Mouse (Mus musculus) midbrain, embryonic 15.5 days (tissue): Measurements from ENCODE around the gene Rela. TPM values are rescaled to one million over a fixed set of nuclear protein-coding genes. Genes with fewer than 3 reads are reported as not detected.
A peak's percentile ranks its signal among the peaks of the same experiment; 100 is the strongest.

ENCODE experiments used
- ATAC-seq: fragments of 200-750 bp; cut with Nextera tagmentation; replicated peaks from 2 replicates; pipeline ENCODE4 v1.8.0; 2017; ENCODE audit warnings: moderate TSS enrichment
- H3K27ac ChIP-seq: fragments of 300-500 bp; sonication (generic); 2 replicates; pipeline ENCODE4 v1.5.1; 2015; ENCODE audit warnings: mild to moderate bottlenecking, inconsistent platforms
- H3K27me3 ChIP-seq: fragments of 300-500 bp; sonication (generic); replicated peaks from 2 replicates; pipeline ENCODE4 v1.6.1; 2015; ENCODE audit warnings: inconsistent platforms
- H3K36me3 ChIP-seq: fragments of 300-500 bp; sonication (generic); replicated peaks from 2 replicates; pipeline ENCODE4 v1.6.1; 2015; ENCODE audit warnings: inconsistent platforms
- H3K4me1 ChIP-seq: fragments of 300-500 bp; sonication (generic); 2 replicates; pipeline ENCODE4 v1.6.1; 2015; ENCODE audit warnings: inconsistent platforms
- H3K4me2 ChIP-seq: fragments of 300-500 bp; sonication (generic); 2 replicates; pipeline ENCODE4 v1.6.1; 2015; ENCODE audit warnings: inconsistent platforms, mild to moderate bottlenecking, moderate library complexity
- H3K4me3 ChIP-seq: fragments of 300-500 bp; sonication (generic); 2 replicates; pipeline ENCODE4 v1.5.1; 2015; ENCODE audit warnings: mild to moderate bottlenecking, inconsistent platforms
- H3K9ac ChIP-seq: fragments of 300-500 bp; sonication (generic); 2 replicates; pipeline ENCODE4 v1.6.1; 2015; ENCODE audit warnings: mild to moderate bottlenecking, inconsistent platforms
- H3K9me3 ChIP-seq: fragments of 300-500 bp; sonication (generic); 2 replicates; pipeline ENCODE4 v1.6.1; 2016; ENCODE audit warnings: inconsistent platforms
- WGBS: fragments of 180-500 bp; shearing (Covaris S2); methylation state at CpG from one replicate; pipeline ENCODE4 v1.1.7; 2015; ENCODE audit warnings: mixed read lengths; 5-methylcytosine and 5-hydroxymethylcytosine counted together
- polyA plus RNA-seq: library from polyadenylated mRNA; unstranded; fragments of >200 nt; fragmentation: Nextera tagmentation; extraction: Ambion mirVana; gene quantifications from 2 replicates; pipeline ENCODE4 v1.2.1, GENCODE M21; 2015

Rela gene
- polyA plus RNA-seq, 1 experiment from 2014 or later, result 36.9 TPM

DNA sequence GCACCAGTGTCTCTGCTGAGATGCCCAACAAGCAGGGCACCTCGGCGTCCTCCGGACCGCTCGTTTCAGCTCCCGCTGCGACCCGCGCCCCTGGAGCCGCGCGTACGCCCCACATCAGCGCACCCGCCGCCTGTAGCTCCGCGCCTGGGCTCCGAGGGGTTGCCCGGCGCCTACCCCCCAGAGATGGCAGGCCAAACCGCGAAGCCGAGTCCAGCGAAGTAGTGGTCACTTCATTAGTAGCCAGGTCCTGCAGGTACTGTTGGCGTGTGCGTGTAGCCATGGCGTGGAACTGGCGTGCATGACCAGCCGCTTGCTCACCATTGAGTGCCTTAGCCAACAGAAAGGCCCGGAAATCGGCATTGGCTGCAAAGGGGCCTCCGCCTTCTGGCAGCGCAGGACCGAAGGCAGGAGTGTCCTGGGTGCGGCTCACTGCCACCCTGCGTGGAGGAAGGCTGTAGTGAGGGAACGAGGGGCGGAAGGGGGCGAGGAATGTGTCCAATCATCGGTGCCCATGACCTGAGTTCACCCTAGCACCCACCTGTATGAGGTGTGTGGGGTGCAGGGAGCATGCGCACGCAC is 17.5 kb downstream of the Rela start:
- WGBS, result 12% methylated on average over 43 of the region's 43 CpGs
- peak; percentile 42 for ATAC-seq
- no peaks in the 10 kb centered on the region for H3K9me3 ChIP-seq
- no peak overlapping the region for H3K27ac ChIP-seq
- H3K4me2 ChIP-seq, result peak overlapping the region; percentile 52
- H3K4me1 ChIP-seq, result peaks cover 16% of the 10 kb centered on the region
- peaks cover 28% of the 10 kb centered on the region for H3K27me3 ChIP-seq
- no peaks in the 10 kb centered on the region for H3K36me3 ChIP-seq
- peak overlapping the region; percentile 33 for H3K4me3 ChIP-seq
- peak overlapping the region; percentile 39; the same call in 1 of the 2 replicates for H3K9ac ChIP-seq

GRCm38 (mm10) chr19:5660942-5661751 is 23.9 kb downstream of the Rela start:
- H3K27ac ChIP-seq, result no peak overlapping the region
- WGBS, result 83% methylated on average over 15 of the region's 16 CpGs
- H3K36me3 ChIP-seq, result peaks cover 17% of the 10 kb centered on the region
- no peak overlapping the region for H3K4me3 ChIP-seq
- ATAC-seq, result no peak
- peaks cover 14% of the 10 kb centered on the region for H3K4me1 ChIP-seq
- no peak overlapping the region for H3K4me2 ChIP-seq
- H3K27me3 ChIP-seq, result peaks cover 4% of the 10 kb centered on the region; the same call in 1 of the 2 replicates
- no peak overlapping the region for H3K9ac ChIP-seq
- no peaks in the 10 kb centered on the region for H3K9me3 ChIP-seq

- Histone ChIP-seq H3K9ac (no peak overlapping the region), H3K27ac (no peak overlapping the region), H3K4me1 (peaks cover 14% of the 10 kb centered on the region), H3K36me3 (peaks cover 25% of the 10 kb centered on the region), H3K4me3 (no peak overlapping the region), H3K27me3 (no peaks in the 10 kb centered on the region), H3K4me2 (peak overlapping the region; percentile 49), H3K9me3 (no peaks in the 10 kb centered on the region)
- WGBS, result 79% methylated on average over 8 of the region's 8 CpGs
- no peak for ATAC-seq
Observed at GRCm38 (mm10) chr19:5662310-5662709, 25.0 kb downstream of the Rela start.

- 2% methylated on average over 32 of the region's 32 CpGs for WGBS
- H3K4me3 ChIP-seq, result peak within 1 kb of the TSS; percentile 36
- H3K27me3 ChIP-seq, result no peaks in the 10 kb centered on the region
- peaks cover 14% of the 10 kb centered on the region for H3K4me1 ChIP-seq
- no peaks in the 10 kb centered on the region for H3K9me3 ChIP-seq
- peak within 1 kb of the TSS; percentile 33; the same call in 1 of the 2 replicates for H3K9ac ChIP-seq
- ATAC-seq, result peak; percentile 82
- H3K36me3 ChIP-seq, result peaks cover 27% of the 10 kb centered on the region
- peak within 1 kb of the TSS; percentile 49 for H3K4me2 ChIP-seq
- peak within 1 kb of the TSS; percentile 57 for H3K27ac ChIP-seq
Observed at GRCm38 (mm10) chr19:5662981-5663913, 26.0 kb downstream of the Rela start, which contains the start of gene Sipa1. Gene Sipa1, minus strand, starts transcription at chr19:5663707.

DNA sequence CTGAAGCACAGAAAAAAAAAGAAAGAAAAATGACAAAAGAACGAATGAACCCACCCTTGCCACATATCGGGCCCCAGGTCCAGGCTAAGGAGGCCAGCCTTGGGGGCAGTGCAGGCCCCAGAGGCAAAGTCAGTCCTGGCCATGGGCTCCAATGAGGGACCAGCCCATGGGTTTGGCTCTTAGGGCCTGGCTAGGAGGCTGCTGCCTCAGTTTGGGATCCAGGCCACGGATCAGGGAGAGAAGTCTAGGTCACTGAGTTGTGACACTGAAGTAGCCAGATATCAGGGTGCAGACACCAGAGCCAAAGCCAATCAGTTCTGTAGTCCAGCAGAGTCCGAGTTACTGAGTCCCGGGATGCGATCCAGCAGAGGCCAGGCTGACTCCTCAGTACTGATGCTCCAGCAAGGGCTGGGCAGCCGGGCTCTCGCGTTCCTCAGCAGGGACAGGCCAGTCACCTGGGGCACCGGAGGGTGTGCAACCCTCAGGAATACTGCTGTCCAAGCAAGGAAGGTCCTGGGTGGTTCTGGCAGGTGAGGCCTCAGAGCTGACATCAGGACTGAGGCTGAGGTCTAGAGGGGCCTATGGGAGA is 27.5 kb downstream of the Rela start:
- ATAC-seq, result no peak
- WGBS, result 94% methylated on average over 10 of the region's 10 CpGs

GRCm38 (mm10) chr19:5665465-5665864 is 28.2 kb downstream of the Rela start:
- no peak for ATAC-seq
- WGBS, result 93% methylated on average over 15 of the region's 15 CpGs
- Histone ChIP-seq H3K9ac (no peak overlapping the region), H3K4me3 (no peak overlapping the region), H3K4me2 (no peak overlapping the region), H3K27me3 (no peaks in the 10 kb centered on the region), H3K4me1 (peaks cover 14% of the 10 kb centered on the region), H3K36me3 (peaks cover 30% of the 10 kb centered on the region), H3K9me3 (no peaks in the 10 kb centered on the region), H3K27ac (no peak overlapping the region)

More for the DNA sequence above, 27.5 kb downstream of the Rela start:
- Histone ChIP-seq H3K4me3 (no peak overlapping the region), H3K9ac (no peak overlapping the region), H3K4me2 (no peak overlapping the region), H3K27me3 (no peaks in the 10 kb centered on the region), H3K36me3 (peaks cover 27% of the 10 kb centered on the region), H3K4me1 (peaks cover 14% of the 10 kb centered on the region), H3K9me3 (no peaks in the 10 kb centered on the region), H3K27ac (no peak overlapping the region)

DNA sequence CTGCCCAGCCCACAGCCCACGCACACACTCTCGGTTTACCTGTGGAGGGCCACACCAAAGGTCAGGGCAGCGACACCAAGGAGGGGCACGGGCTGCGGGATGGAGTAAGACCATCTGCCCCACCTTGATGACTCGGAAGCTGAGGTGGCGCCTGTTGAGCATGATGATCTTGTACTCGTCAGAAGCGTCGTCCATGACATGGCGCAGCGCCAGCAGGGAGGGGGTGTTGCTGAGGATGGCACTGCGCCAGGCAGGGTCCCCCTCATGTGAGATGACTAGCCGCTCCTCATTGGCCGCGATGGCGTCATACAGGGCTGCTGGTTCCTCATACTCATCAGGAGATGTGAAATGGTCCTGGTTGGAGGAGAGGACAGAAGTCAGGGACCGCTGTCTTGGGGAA is 29.1 kb downstream of the Rela start:
- H3K36me3 ChIP-seq, result peaks cover 35% of the 10 kb centered on the region
- no peak overlapping the region for H3K4me3 ChIP-seq
- no peak overlapping the region for H3K27ac ChIP-seq
- no peak overlapping the region for H3K9ac ChIP-seq
- H3K27me3 ChIP-seq, result no peaks in the 10 kb centered on the region
- no peak overlapping the region for H3K4me2 ChIP-seq
- WGBS, result 95% methylated on average over 18 of the region's 18 CpGs
- H3K4me1 ChIP-seq, result peaks cover 14% of the 10 kb centered on the region
- no peaks in the 10 kb centered on the region for H3K9me3 ChIP-seq
- ATAC-seq, result no peak

GRCm38 (mm10) chr19:5668372-5668771 is 31.1 kb downstream of the Rela start:
- H3K9ac ChIP-seq, result no peak overlapping the region
- ATAC-seq, result no peak
- 90% methylated on average over 4 of the region's 4 CpGs for WGBS
- H3K27ac ChIP-seq, result no peak overlapping the region
- H3K9me3 ChIP-seq, result no peaks in the 10 kb centered on the region
- H3K4me1 ChIP-seq, result peaks cover 8% of the 10 kb centered on the region
- H3K4me3 ChIP-seq, result no peak overlapping the region
- no peak overlapping the region for H3K4me2 ChIP-seq
- peaks cover 54% of the 10 kb centered on the region for H3K36me3 ChIP-seq
- no peaks in the 10 kb centered on the region for H3K27me3 ChIP-seq

GRCm38 (mm10) chr19:5680432-5680831 is 43.1 kb downstream of the Rela start:
- no peak overlapping the region for H3K9ac ChIP-seq
- no peak overlapping the region for H3K27ac ChIP-seq
- H3K4me3 ChIP-seq, result no peak overlapping the region
- no peak for ATAC-seq
- 91% methylated on average over 4 of the region's 4 CpGs for WGBS
- peaks cover 88% of the 10 kb centered on the region for H3K36me3 ChIP-seq
- no peaks in the 10 kb centered on the region for H3K27me3 ChIP-seq
- no peaks in the 10 kb centered on the region for H3K4me1 ChIP-seq
- H3K9me3 ChIP-seq, result no peaks in the 10 kb centered on the region
- H3K4me2 ChIP-seq, result no peak overlapping the region

DNA sequence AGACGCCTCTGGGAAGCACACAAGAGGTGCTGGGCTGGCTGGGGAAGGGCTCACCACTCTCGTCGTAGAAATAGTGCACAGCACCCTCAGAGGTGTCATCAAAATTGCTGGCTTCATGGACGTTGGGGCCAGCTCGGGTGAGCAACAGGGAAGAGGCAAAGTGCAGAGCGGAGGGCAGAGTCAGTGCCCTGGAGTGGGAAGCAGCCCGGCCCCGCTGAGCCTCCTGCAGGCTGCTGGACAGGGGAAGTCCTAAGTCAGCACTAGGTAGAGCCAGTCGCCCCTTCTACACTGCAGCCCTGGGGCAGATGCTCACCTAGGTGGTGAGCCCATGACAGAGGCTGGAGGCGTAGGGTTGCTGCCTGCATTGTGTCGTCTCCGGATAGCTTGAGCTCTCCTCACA is 47.0 kb downstream of the Rela start:
- peaks cover 69% of the 10 kb centered on the region for H3K36me3 ChIP-seq
- no peak overlapping the region for H3K4me2 ChIP-seq
- WGBS, result 96% methylated on average over 12 of the region's 12 CpGs

DNA sequence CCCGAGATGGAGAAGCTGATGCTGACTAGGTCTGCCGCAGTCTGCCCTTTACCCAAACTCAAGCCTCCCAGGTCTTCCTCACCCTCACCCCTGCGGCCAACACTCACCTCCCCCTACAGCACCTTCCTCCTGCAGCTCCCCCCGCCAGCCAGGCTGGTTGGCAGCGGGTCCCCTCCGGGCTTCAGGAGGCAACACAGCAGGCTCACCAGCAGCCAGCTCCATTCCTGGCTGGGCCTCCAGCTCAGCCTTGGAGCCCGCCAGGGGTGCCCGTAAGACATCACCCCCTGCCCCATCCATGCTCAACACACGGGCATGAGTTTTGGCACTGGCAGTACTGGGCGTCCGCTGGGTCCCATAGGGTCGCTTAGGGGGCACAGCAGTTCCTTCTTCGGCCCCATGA is 47.7 kb downstream of the Rela start:
- no peak overlapping the region for H3K4me2 ChIP-seq
- no peaks in the 10 kb centered on the region for H3K27me3 ChIP-seq
- ATAC-seq, result no peak
- H3K36me3 ChIP-seq, result peaks cover 61% of the 10 kb centered on the region
- WGBS, result 92% methylated on average over 13 of the region's 13 CpGs
- peaks cover 21% of the 10 kb centered on the region for H3K4me1 ChIP-seq
- H3K27ac ChIP-seq, result no peak overlapping the region
- H3K4me3 ChIP-seq, result no peak overlapping the region
- H3K9me3 ChIP-seq, result no peaks in the 10 kb centered on the region
- H3K9ac ChIP-seq, result no peak overlapping the region

More for the DNA sequence above, 47.0 kb downstream of the Rela start:
- Histone ChIP-seq H3K4me1 (peaks cover 13% of the 10 kb centered on the region), H3K9ac (no peak overlapping the region), H3K27ac (no peak overlapping the region), H3K9me3 (no peaks in the 10 kb centered on the region), H3K4me3 (no peak overlapping the region), H3K27me3 (no peaks in the 10 kb centered on the region)
- no peak for ATAC-seq

GRCm38 (mm10) chr19:5685431-5685830 is 48.1 kb downstream of the Rela start:
- Histone ChIP-seq H3K9me3 (no peaks in the 10 kb centered on the region), H3K27me3 (no peaks in the 10 kb centered on the region), H3K36me3 (peaks cover 58% of the 10 kb centered on the region), H3K27ac (no peak overlapping the region), H3K9ac (no peak overlapping the region), H3K4me3 (no peak overlapping the region), H3K4me2 (no peak overlapping the region), H3K4me1 (peaks cover 25% of the 10 kb centered on the region)
- 94% methylated on average over 19 of the region's 19 CpGs for WGBS
- ATAC-seq, result no peak
